Mouse (Mus musculus) embryonic facial prominence, embryonic 12.5 days (tissue): ENCODE results near the gene Sgce. TPM values are rescaled to one million over a fixed set of nuclear protein-coding genes. Genes with fewer than 3 reads are reported as not detected.
"Not testable (repeated sequence)": the region's sequence is repeated elsewhere in the genome, so short reads cannot be mapped to it uniquely, and the experiment has no call there.

ENCODE experiments used
- ATAC-seq: fragments of 200-750 bp; cut with Nextera tagmentation; 2 replicates; pipeline ENCODE4 v1.8.0; 2017; ENCODE audit not compliant: insufficient number of reproducible peaks, insufficient read depth, low FRiP score, low TSS enrichment
- H3K27ac ChIP-seq: fragments of 300-500 bp; sonication (generic); 2 replicates; pipeline ENCODE4 v1.5.1; 2016; ENCODE audit warnings: mild to moderate bottlenecking
- H3K27me3 ChIP-seq: fragments of 300-500 bp; sonication (generic); 2 replicates; pipeline ENCODE4 v1.6.1; 2016; ENCODE audit warnings: mild to moderate bottlenecking, moderate library complexity
- H3K36me3 ChIP-seq: fragments of 300-500 bp; sonication (generic); 2 replicates; pipeline ENCODE4 v1.6.1; 2016; ENCODE audit warnings: mild to moderate bottlenecking
- H3K4me1 ChIP-seq: fragments of 300-500 bp; sonication (generic); 2 replicates; pipeline ENCODE4 v1.6.1; 2016
- H3K4me2 ChIP-seq: fragments of 300-500 bp; sonication (generic); replicated peaks from 2 replicates; pipeline ENCODE4 v1.6.1; 2016; ENCODE audit warnings: mild to moderate bottlenecking, moderate library complexity
- H3K4me3 ChIP-seq: fragments of 300-500 bp; sonication (generic); 2 replicates; pipeline ENCODE4 v1.5.1; 2016; ENCODE audit warnings: mild to moderate bottlenecking
- H3K9ac ChIP-seq: fragments of 300-500 bp; sonication (generic); 2 replicates; pipeline ENCODE4 v1.6.1; 2016; ENCODE audit warnings: mild to moderate bottlenecking, moderate library complexity
- H3K9me3 ChIP-seq: fragments of 300-500 bp; sonication (generic); 2 replicates; pipeline ENCODE4 v1.6.1; 2016; ENCODE audit warnings: mild to moderate bottlenecking, moderate library complexity
- whole genome bisulfite sequencing: fragments of 180-500 bp; shearing (Covaris S2); methylation state at CpG from one replicate; pipeline ENCODE4 v1.1.7; 2016; 5-methylcytosine and 5-hydroxymethylcytosine counted together
- polyA plus RNA-seq: library from polyadenylated mRNA; unstranded; fragments of >200 nt; fragmentation: Nextera tagmentation; extraction: Ambion mirVana; gene quantifications from 2 replicates; pipeline ENCODE4 v1.2.1, GENCODE M21; 2016

Sgce gene
- polyA plus RNA-seq, 1 experiment from 2014 or later: 61.8 TPM

GRCm38 (mm10) chr6:4679981-4680380, 67.0 kb downstream of the Sgce start:
- no peak for ATAC-seq
- H3K27ac ChIP-seq: no peak overlapping the region
- H3K36me3 ChIP-seq: 0 out of 2 replicates have a peak, but pooled peaks cover 5% of the 10 kb centered on the region
- no peak overlapping the region for H3K9ac ChIP-seq
- no peaks in the 10 kb centered on the region for H3K27me3 ChIP-seq
- H3K4me2 ChIP-seq: no peak overlapping the region
- H3K9me3 ChIP-seq: no peaks in the 10 kb centered on the region
- no peak overlapping the region for H3K4me3 ChIP-seq
- H3K4me1 ChIP-seq: no peaks in the 10 kb centered on the region
- 87% methylated on average over 1 of the region's 1 CpGs for WGBS

GRCm38 (mm10) chr6:4677356-4677761, 69.6 kb downstream of the Sgce start:
- no peak for ATAC-seq

GRCm38 (mm10) chr6:4665154-4665553, 81.9 kb downstream of the Sgce start:
- Histone ChIP-seq H3K4me2 (no peak overlapping the region), H3K36me3 (no peaks in the 10 kb centered on the region), H3K9ac (no peak overlapping the region), H3K27ac (no peak overlapping the region), H3K4me1 (no peaks in the 10 kb centered on the region), H3K9me3 (no peaks in the 10 kb centered on the region), H3K4me3 (no peak overlapping the region), H3K27me3 (no peaks in the 10 kb centered on the region)
- 92% methylated on average over 6 of the region's 6 CpGs for WGBS
- no peak for ATAC-seq

More at GRCm38 (mm10) chr6:4677356-4677761, 69.6 kb downstream of the Sgce start:
- Histone ChIP-seq H3K4me2 (no peak overlapping the region), H3K9ac (no peak overlapping the region), H3K4me1 (no peaks in the 10 kb centered on the region), H3K9me3 (no peaks in the 10 kb centered on the region), H3K27me3 (no peaks in the 10 kb centered on the region), H3K4me3 (no peak overlapping the region), H3K27ac (no peak overlapping the region), H3K36me3 (peaks cover 7% of the 10 kb centered on the region; the same call in 1 of the 2 replicates)
- 39% methylated on average over 1 of the region's 1 CpGs for WGBS

DNA sequence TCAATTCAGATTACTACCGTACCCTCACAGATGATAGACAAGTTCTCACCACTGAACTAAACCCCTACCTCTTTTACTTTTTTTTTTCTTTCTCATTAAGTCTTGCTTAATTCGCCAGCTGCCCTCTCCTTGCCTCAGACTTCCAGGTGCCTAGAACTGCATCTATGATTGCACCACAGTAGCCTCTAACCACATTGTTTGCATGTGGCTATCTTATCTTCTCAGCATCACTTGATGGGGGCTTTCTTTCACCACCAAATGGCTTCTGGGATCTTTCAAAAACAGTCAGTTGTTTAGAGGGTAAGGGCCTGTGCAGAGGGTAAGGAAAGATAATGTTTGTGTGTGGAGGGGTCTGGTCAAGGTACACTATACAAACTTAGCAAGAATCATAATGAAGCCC, 82.7 kb downstream of the Sgce start:
- Histone ChIP-seq H3K9ac (no peak overlapping the region), H3K4me1 (no peaks in the 10 kb centered on the region), H3K36me3 (no peaks in the 10 kb centered on the region), H3K27me3 (no peaks in the 10 kb centered on the region), H3K4me2 (no peak overlapping the region), H3K4me3 (no peak overlapping the region), H3K9me3 (no peaks in the 10 kb centered on the region), H3K27ac (no peak overlapping the region)
- WGBS: 61% methylated on average over 2 of the region's 2 CpGs
- ATAC-seq: no peak

GRCm38 (mm10) chr6:4663516-4663915, 83.5 kb downstream of the Sgce start:
- WGBS: 70% methylated on average over 2 of the region's 2 CpGs
- Histone ChIP-seq H3K27me3 (no peaks in the 10 kb centered on the region), H3K9ac (no peak overlapping the region), H3K9me3 (no peaks in the 10 kb centered on the region), H3K4me1 (no peaks in the 10 kb centered on the region), H3K4me2 (no peak overlapping the region), H3K27ac (no peak overlapping the region), H3K36me3 (no peaks in the 10 kb centered on the region), H3K4me3 (no peak overlapping the region)
- ATAC-seq: no peak

DNA sequence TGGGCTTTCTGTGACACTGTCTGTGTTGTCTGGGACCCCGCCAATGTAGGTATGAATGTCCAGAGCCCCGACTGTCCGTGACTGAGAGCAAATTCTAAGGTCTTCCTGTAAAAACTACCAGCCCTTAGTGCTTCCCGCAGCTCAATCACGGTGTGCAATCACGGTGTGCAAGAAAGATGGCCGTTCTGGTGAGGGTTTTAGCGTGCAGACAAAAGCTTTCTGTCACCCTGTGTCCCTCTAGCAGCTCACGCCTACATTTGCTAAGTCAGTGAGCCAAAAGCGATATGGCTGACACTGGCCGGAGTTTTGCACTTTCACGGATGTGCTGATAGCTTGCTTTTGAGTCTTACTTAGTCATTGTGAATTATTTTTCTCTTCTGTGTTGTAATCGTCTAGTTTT, 88.1 kb downstream of the Sgce start:
- no peak overlapping the region for H3K27ac ChIP-seq
- H3K4me3 ChIP-seq: no peak overlapping the region
- H3K36me3 ChIP-seq: no peaks in the 10 kb centered on the region
- H3K4me1 ChIP-seq: no peaks in the 10 kb centered on the region
- H3K27me3 ChIP-seq: no peaks in the 10 kb centered on the region
- no peak overlapping the region for H3K4me2 ChIP-seq
- 83% methylated on average over 13 of the region's 13 CpGs for WGBS
- H3K9ac ChIP-seq: no peak overlapping the region
- no peak for ATAC-seq
- H3K9me3 ChIP-seq: no peaks in the 10 kb centered on the region

DNA sequence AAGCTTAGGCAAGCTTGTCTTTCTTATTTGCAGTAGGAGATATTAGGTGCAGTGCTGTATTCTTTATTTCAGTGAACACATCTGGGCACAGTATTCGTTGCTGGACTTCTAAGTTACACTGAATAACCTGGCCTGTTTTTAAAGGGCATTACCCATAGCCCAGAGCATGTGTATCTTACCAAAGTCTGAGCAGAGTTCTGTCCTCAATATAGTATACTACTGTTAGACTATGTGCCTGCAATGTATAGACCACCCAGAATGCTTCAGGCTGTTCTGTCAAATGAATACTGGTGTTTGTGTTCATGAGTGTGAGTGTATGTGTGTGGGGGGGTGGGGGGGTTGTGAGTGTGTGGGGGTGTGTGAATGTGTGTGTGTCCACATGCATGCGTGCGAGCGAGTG, 91.1 kb downstream of the Sgce start:
- Histone ChIP-seq H3K27me3 (no peaks in the 10 kb centered on the region), H3K4me1 (no peaks in the 10 kb centered on the region), H3K4me3 (no peak overlapping the region), H3K9me3 (no peaks in the 10 kb centered on the region), H3K9ac (no peak overlapping the region), H3K27ac (no peak overlapping the region), H3K4me2 (no peak overlapping the region), H3K36me3 (no peaks in the 10 kb centered on the region)
- no peak for ATAC-seq
- 90% methylated on average over 4 of the region's 4 CpGs for WGBS

DNA sequence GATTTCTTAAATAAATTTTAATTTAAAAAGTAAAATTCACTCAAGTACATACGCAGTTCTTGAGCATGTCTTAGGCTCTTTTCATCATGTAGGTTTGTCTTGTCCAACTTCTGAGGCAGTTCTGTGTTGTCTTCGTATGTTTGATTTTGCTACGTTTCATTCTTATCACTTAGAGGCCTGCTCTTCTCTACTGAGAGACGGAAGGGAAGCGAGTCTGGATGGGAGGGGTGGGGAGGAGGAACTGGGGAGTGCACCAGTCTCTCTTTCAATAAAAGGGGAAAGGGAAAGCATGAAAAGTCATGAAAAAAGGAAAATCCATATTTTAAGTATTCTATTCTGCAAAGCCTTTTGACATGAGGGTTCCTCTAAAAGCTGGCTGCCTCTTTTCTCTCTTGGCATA, 91.5 kb downstream of the Sgce start:
- Histone ChIP-seq H3K4me2 (no peak overlapping the region), H3K36me3 (no peaks in the 10 kb centered on the region), H3K27ac (no peak overlapping the region), H3K27me3 (no peaks in the 10 kb centered on the region), H3K9ac (no peak overlapping the region), H3K4me3 (no peak overlapping the region), H3K9me3 (no peaks in the 10 kb centered on the region), H3K4me1 (no peaks in the 10 kb centered on the region)
- no peak for ATAC-seq
- WGBS: 74% methylated on average over 5 of the region's 5 CpGs

DNA sequence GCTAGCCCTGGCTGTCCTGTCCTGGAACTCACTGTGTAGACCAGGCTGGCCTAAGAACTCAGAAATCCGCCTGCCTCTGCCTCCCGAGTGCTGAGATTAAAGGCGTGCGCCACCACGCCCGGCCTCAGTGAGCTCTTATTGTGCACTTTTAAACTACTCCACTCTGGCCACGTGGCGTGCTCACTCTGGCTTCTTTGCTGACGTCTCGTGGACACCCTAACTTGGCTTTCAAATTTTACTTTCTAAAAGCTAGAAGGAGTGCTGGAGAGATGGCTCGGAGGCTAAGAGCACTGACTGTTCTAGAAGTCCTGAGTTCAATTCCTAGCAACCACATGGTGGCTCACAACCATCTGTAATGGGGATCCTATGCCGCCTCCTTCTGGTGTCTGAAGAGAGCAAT, 93.3 kb downstream of the Sgce start:
- not testable (repeated sequence) for H3K4me3 ChIP-seq, H3K36me3 ChIP-seq, H3K27me3 ChIP-seq, H3K9ac ChIP-seq, H3K4me1 ChIP-seq, H3K27ac ChIP-seq, ATAC-seq, H3K9me3 ChIP-seq, H3K4me2 ChIP-seq
- WGBS: 96% methylated on average over 12 of the region's 12 CpGs

DNA sequence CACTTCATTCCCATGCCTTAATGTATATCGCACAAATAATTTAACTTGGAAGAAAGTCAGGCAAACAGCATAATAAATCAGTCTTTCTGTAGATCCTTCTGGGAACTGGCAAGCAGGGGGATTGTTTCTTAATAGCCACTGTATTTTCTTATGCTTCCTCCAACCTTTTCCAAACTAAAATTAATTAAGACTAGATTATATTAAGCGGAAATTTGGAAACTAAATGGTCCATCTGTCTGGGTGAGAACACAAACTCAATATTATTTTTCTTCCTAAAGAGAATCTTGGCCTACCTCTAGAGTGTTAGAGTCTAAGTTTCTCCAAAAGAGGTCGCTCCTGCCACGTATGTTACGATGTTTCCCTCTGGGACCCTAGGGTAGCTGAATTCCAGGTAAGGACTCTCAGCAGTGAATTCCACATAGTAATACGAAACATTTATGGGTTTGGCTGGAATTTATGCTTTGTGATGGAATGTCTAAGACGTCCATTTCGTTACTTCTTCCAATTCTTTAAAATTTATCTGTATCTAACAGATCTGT, 94.3 kb downstream of the Sgce start:
- H3K4me2 ChIP-seq: no peak overlapping the region
- 76% methylated on average over 8 of the region's 8 CpGs for WGBS
- H3K27ac ChIP-seq: no peak overlapping the region
- no peaks in the 10 kb centered on the region for H3K4me1 ChIP-seq
- H3K9me3 ChIP-seq: no peaks in the 10 kb centered on the region
- no peaks in the 10 kb centered on the region for H3K27me3 ChIP-seq
- ATAC-seq: no peak
- H3K36me3 ChIP-seq: no peaks in the 10 kb centered on the region
- H3K4me3 ChIP-seq: no peak overlapping the region
- no peak overlapping the region for H3K9ac ChIP-seq

GRCm38 (mm10) chr6:4647351-4647750, 99.7 kb downstream of the Sgce start:
- H3K4me3 ChIP-seq: no peak overlapping the region
- ATAC-seq: no peak
- no peaks in the 10 kb centered on the region for H3K4me1 ChIP-seq
- 87% methylated on average over 3 of the region's 3 CpGs for WGBS
- H3K36me3 ChIP-seq: peaks cover under 1% of the 10 kb centered on the region; the same call in 1 of the 2 replicates
- no peaks in the 10 kb centered on the region for H3K27me3 ChIP-seq
- H3K9ac ChIP-seq: no peak overlapping the region
- H3K27ac ChIP-seq: no peak overlapping the region
- no peaks in the 10 kb centered on the region for H3K9me3 ChIP-seq
- no peak overlapping the region for H3K4me2 ChIP-seq

- no peaks in the 10 kb centered on the region for H3K4me1 ChIP-seq
- no peak for ATAC-seq
- H3K36me3 ChIP-seq: peaks cover 19% of the 10 kb centered on the region
- no peak overlapping the region for H3K4me3 ChIP-seq
- H3K27ac ChIP-seq: no peak overlapping the region
- 91% methylated on average over 7 of the region's 7 CpGs for WGBS
- H3K27me3 ChIP-seq: no peaks in the 10 kb centered on the region
- no peak overlapping the region for H3K4me2 ChIP-seq
- H3K9ac ChIP-seq: no peak overlapping the region
- no peaks in the 10 kb centered on the region for H3K9me3 ChIP-seq
Measured at GRCm38 (mm10) chr6:4642068-4642467, 104.9 kb downstream of the Sgce start.

GRCm38 (mm10) chr6:4634804-4635203, 112.2 kb downstream of the Sgce start:
- H3K9me3 ChIP-seq: no peaks in the 10 kb centered on the region
- H3K27ac ChIP-seq: no peak overlapping the region
- H3K4me1 ChIP-seq: no peaks in the 10 kb centered on the region
- ATAC-seq: no peak
- H3K27me3 ChIP-seq: no peaks in the 10 kb centered on the region
- no peak overlapping the region for H3K4me3 ChIP-seq
- peaks cover 1% of the 10 kb centered on the region; the same call in 1 of the 2 replicates for H3K36me3 ChIP-seq
- H3K4me2 ChIP-seq: no peak overlapping the region
- no peak overlapping the region for H3K9ac ChIP-seq
- 81% methylated on average over 1 of the region's 1 CpGs for WGBS
